Mouse (Mus musculus) telencephalon, adult 2 months (tissue): Measurements from ENCODE around the gene Hint2.

Experiments used
- DNase-seq: peaks from one replicate; pipeline ENCODE4 v3.0.0-alpha.2; 2011; ENCODE audit warnings: low read depth, low spot score

The Hint2 gene

DNA sequence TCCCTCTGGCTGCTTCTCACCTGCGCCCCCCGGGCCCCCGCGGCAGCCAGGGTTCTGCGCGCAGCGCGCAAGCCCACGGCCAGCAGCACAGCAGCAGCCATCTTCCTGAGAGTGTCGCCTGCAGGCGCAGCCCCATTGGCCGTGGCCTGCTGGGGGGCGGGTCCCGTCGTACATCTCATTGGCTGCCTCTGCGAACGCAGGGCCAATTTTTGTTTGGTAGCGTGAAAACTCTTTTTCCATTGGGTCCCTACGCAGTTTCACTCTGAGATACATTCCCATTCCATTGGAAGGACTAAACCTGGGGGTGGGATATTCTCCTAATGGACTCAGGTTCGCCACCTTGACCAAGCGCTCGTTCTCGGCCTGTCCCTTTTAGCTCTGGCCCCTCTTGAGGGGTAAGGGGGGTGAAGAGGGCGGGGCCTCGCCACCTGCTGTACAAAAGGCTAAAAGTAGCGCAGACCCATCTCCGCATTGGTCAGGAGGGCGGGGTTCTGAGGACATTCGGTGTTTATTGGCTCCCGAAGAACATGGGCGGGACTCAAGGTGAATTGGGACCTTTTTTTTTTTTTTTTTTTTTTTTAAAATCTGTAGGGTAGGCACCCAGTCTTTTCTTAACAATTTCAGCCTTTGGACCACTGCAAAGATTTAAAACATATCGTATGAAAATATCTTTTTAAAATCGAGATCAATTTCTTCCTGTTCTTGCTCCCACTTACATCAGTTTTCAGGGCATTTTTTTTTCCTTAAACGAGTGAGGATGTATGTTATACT is at the start of gene Hint2:
Gene Hint2 (minus strand): TSS at position 128 of the 771 bp plus-strand sequence.
- peak; percentile 99 for DNase-seq

DNA sequence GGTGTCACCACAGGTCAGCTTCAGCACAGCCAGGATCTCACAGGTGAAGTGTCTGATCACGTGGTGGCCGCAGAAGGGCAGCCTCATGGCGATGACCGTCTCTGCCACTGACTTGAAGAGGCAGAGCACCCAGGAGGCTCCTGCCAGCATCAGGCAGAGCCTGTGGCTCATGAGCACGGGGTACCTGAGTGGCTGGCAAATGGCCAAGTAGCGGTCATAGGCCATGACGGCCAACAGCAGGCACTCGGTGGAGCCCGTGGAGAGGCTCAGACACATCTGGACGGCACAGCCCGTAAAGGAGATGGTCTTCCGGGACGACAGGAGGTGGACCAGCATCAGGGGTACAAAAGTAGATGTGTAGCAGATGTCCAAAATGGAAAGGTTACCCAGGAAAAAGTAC is 49.7 kb upstream of the Hint2 start:
- no peak for DNase-seq

DNA sequence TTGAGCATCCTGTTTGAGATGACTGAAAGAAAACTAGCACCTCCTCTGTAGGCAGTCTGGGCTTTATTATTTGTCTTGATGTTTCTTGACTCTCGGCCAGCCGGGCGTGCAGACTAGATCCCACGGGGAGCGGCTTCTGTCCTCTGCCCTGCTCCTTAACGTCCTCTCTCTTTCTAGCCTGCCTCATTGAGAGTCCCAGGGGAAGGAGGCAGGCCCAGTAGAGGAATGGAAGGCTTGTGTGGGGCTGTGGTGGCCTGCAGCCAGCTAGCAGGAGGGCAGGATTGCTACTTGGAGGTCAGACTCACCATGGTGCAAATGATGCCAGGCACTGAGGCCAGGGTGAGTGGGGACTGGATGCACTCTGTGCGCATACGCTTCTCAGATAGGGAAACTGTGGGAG is 47.6 kb upstream of the Hint2 start:
- no peak for DNase-seq

DNA sequence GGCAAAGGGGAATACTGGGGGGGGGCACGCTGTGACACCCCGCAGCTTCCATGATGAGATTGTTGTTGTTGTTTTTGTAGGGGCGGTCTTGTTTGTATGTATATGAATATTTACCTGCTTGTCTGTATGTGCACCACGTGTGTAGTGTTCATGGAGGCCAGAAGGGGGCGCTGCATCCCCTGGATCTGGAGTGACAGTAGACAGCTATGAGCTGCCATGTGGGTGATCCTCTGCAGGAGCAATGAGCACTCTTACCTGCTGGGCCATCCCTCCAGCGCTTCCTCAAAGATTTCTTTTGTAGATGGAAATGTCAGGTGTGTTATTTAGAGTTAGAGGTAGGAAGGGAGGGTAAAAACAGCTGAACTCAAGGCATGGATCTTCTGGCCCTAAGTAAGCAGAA is 47.2 kb upstream of the Hint2 start:
- DNase-seq, result no peak

DNA sequence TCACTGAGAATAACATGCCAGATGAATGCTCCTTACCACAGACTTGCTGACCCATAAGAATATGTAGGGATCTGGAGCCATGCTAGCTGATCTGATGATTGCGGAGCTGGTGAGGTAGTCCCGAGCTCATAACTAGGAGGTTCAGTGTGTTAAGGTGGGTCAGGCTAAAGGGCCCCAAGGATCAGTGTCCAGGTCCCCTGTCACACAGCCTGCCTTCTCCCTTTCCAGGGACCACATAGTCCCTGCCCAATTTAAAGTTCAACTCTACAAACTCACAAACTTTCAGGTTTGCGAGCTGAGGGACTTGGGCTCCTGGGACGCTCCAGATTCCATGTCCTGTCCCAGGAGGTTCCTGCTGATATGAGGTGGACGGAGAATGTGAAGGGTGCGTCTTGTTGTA is 44.4 kb upstream of the Hint2 start, which contains the start of gene Olfr70:
Gene Olfr70 (minus strand): TSS at position 101 of the 400 bp plus-strand sequence.
- no peak for DNase-seq

DNA sequence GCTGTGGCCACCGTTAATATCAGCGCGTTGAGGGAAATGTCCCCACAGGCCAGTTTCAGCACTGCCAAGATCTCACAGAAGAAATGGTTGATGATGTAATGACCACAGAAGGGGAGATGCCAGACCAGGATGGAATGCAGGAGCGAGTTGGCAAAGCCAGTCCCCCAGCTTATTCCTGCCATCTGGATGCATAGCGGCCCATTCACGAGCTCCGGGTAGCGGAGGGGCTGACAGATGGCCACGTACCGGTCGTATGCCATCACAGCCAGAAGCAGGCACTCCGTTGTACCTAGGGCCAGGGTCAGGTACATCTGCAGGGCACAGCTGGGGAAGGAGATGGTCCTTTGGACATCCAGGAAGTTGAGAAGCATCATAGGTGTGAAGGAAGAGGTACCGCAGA is 40.3 kb upstream of the Hint2 start:
- DNase-seq, result no peak

DNA sequence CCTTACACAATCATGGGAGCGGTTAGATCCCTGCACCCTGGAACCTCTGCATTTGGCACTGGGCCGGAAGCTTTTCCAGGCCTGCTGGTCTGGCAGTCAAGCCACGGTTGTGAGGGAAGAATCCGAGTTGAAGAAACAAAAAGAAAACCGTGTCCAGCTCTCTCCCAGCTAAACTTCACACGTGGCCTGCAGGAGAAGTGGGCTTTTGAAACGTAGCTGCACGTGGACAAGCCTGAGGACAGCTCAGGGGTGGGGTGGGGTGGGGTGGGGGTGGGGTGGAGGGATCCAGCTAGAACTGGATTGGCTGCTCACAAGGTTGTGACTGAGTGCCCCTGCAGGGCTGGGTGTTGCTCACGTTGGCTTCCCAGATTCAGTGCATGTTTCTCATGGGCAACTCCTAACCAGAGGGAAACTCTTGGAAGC is 39.0 kb upstream of the Hint2 start:
- no peak for DNase-seq

DNA sequence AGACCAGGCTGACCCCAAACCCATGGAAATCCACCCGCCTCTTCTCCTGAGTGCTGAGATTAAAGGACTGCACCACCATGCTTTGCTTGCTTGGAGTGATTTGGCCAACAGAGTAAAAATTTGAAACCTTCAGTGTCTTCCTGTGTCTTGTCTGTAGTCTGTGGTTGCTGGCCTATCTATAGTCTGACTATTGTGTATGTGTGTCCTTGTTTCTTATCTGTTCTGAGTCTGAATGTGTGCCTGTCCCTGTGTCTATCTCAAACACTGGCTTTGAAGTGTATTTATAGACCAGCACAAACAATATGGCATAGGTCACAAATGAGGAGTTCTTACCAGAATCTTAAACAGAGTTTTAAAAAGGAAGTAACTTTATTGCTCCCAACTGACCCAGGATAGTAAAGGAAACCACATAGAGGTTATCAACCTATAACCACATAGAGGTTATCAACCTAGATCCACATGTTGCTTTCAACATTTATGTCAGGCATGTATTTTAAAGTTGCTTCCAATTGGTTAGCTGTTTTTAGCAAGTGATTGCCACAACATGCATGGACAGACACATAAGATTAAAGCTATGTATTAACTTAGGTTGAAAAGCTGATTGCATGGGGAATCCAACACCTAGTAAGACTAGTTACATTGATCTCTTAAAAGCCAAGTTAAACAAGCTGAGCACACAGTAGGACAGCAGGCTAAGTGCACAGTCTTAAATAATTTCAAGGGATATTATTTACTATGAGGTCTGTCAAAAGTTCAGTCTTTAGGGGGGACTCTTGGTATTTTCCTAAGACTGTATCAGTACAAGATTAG is 38.4 kb upstream of the Hint2 start:
- no peak for DNase-seq

DNA sequence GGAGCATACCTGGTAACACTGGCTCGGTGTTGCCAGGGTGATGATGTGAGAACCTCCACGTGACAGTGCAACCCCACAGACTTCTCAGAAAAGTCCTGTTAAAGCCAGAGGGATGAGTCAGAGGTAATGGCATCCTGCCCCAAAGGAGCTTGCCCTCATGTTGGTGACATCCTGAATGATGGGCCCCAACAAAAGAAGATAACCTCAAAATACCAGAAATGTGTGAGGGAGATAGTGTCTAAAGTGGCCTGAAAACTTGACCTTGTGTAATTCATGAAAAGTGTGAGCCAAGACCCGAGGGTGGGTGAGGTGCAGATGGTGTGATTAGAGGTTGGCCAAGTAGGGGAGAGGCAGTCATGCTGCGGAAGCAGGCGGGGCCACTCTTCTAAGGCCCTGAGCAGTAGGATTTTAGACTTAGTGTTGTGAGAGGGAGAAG is 37.6 kb upstream of the Hint2 start:
- DNase-seq, result no peak

DNA sequence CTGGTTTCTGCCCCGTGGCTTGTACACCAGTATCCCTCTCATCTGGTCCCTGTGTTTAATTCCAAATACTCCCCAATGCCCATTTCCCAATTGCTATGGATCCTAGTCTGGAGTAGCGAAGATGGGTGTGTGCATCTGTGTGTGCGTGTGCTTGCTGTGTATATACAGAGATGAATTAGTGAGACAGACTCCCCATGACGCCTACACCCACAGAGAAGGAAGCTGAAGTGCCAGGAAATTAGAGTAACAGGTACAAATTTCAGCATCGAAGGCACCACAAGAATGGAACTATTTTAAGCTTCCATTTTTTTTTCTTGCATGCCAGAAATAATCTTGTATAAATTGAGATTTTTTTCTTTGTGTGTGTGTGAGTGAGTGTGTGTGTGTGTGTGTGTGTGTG is 34.8 kb upstream of the Hint2 start:
- no peak for DNase-seq

DNA sequence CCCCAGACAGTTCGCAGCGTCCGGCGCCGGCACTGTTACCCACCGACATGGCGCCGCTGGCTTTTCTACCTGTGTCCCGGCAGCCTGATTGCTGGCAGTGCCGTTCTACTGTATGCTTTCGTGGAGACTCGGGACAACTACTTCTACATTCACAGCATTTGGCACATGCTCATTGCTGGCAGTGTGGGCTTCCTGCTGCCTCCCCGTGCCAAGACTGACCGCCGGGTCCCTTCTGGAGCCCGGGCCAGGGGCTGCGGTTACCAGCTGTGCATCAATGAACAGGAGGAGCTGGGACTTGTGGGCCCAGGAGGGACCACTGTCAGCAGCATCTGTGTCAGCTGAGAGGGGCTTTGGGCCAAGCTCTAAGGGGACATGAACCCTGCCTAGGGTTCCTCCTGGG is 33.8 kb upstream of the Hint2 start:
- DNase-seq, result no peak

DNA sequence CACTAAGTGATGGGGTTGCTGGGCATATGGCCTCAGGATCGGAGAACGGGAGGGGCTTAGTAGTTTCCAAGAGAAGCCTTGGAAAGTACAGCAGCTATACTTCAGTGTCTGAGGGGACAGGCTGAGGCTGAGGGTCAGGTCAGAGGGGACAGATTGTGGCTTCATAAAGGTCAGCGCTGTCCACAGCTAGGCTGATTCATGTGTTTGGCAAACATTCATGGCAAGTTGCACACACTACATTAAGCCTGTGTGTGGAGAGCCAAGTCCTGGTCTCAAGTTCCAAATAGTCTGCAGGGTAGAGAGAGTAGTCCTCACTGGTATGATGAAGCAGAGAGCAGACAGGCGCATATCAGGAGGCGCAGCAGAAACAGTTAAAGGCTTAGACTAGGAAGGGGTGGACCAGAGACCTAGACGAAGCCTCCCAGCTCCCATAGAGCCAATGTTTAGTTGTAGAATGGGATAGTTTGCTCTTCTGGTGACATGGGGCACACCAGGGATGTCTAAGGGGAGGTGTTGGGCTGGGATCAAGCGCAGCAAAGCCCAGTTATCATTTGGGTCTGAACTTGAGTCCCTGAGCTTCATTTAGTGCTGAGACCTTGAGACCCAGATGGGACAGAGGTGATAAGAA is 23.3 kb upstream of the Hint2 start:
- no peak for DNase-seq

DNA sequence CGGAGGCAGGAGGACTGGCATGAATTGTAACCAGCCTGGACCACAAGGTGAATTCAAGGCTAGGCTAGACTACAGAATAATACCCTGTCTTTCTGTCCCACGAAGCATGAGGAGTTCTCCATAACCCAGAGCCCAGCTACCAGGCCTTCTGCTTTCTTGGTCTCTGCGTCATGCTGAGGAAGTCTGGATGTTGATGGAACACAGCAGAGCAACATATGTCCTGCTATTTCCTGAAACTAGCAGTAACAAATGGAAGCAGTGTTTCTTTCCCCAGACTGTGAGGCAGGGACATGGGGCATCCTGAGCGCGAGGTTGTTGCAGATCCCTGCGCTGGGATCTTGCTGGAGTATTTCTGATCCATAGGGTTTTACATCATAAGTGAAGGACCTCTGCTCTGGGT is 22.3 kb upstream of the Hint2 start:
- no peak for DNase-seq

DNA sequence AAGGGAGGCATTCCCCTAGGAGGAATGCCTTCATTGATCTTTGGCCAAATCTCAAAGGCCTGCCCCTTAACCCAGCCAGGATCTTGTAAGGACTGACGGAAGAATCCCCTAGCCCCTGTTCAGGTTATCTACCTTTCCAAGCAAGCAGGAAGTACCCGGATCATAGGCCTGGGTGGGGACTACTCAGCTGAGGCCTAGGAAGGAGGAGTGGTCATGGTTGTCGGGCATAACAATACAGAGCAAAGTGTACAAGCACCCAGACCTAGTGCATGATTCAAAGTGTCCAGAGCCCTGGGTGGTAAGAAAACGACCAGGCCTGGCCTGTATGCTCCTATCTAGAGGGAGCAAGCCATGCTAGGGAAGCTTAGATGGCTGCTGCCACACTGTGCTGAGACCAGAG is 19.3 kb upstream of the Hint2 start:
- no peak for DNase-seq

DNA sequence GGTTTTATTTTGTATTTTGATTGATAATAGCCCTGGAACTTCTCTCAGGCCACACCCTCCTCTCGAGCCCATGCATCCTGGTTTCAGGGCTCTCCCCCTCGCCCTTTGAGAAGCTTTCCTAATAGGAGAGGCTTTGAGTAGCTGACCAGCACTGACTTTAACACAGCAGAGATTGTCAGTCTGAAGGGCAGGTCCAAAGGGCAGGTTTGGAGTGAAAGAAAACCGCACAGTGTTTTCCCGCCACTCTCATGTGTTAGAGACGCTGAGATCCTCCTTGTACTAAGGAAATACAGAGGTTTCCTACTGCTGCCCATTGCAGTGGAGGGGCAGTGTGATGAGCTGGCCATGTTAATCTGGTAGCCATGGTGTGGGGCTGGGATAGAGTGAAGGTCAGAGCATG is 18.7 kb upstream of the Hint2 start:
- DNase-seq, result no peak

DNA sequence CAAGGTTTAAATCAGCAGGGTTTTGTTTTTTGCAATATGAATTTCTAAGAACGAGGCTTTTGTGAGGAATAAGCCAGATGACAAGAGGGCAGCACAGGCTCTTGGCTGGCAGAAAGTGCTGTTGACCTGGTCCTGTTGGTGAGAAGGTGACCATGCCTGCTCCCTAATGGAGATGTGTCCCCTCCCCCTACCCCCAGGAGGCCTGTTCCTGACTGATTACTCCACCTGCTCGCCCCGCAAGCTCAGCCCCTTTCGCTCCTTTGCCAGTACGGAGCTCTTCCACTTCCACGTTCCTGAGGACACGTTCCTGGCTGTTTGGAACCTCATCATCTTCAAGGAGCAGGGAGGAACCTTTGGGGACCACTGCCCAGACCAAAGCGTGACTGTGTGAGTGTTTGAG is 17.4 kb upstream of the Hint2 start:
- no peak for DNase-seq

DNA sequence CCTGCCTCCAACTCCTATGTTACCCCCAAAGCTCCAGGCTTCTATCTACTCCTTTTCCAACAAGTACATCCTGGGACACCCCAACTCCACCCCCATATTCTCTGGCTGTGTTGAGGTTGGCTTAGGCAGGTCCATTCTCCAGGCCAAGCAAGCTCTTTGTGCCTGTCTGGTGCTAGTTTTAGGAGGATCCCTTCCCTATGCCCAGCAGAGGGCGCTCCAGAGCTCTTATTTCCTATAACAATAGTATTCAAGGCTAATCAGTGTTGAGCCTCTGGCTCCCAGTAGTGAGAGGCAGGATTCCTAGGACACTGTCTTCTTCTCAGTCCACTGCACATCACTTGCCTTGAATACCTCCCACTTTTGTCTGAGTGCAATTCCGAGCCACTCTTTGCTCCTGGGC is 15.8 kb upstream of the Hint2 start:
- DNase-seq, result peak; percentile 71

DNA sequence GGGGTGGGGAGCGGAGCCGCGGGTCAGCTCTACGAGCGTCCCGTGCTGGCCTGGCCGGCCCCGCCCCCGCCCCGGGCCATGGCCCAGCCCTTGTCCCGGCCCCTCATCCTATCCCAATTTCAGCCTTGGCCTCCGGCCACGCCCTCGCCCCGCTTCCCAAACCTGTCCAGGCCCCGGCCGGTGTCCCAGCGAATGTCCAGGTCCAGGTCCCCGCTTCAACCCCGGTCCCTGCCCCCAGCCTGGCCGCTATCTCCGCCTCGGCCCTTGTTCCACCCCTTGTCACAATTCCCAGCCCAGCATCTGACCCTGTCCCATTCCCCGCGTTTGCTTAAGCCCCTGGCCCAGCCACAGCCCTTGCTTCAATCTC is 13.1 kb upstream of the Hint2 start:
- no peak for DNase-seq

DNA sequence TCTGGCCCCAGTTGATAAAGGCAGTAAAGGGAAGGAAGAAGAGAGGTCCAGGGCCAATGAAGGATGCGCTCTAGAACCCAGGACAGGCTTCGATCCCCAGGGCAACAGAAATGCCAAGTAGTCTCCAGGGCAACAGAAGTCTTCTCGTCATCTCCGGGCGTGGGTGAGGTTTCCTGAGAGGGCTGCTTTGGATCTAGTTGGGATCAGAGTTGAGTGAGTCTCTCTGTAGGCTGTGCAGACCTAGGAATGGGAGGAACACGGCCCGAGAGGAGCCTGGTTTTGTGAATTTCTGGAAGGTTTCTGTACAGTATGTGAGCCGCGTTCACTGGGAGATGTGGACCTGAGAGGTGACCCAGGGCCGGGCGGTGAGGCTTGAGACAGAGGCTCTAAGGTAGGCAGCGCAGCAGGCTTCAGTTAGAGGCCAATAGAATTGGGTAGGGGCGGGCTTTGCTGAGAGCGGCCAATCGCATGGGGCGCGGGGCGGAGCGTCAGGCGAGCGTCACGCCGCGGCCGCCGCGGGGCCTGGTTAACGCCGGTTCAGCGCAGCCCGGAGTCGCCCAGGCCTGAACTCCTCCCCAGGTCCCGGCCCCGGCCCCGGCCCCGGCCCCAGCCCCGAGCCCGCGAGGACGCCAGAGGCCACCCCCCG is 12.6 kb upstream of the Hint2 start, which contains the start of the genes Tmem8b and Fam221b:
Gene Tmem8b (plus strand): TSS at position 190 of the 646 bp plus-strand sequence.
Gene Fam221b (minus strand): TSS at position 364 of the 646 bp plus-strand sequence.
- peak; percentile 77 for DNase-seq

DNA sequence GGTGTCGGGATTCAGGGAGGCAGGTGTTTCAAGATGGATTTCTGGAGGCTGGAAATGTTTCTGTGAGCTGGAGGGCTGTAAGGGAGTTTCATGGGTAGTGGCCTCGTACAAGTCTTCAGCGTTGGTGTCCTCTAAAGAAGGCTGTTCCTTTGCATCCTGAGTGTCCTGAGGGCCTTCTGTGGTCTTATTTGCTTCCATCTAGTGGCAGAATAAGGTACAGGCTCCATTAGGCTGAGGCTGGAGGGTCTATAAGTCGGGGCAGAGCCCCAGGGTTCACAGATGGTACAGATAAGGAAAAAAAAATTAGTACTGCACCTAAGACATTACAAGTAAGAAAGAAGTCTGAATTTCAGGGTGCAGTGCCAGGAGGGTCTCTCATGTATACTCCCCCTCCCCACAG is 10.1 kb upstream of the Hint2 start:
- DNase-seq, result no peak

DNA sequence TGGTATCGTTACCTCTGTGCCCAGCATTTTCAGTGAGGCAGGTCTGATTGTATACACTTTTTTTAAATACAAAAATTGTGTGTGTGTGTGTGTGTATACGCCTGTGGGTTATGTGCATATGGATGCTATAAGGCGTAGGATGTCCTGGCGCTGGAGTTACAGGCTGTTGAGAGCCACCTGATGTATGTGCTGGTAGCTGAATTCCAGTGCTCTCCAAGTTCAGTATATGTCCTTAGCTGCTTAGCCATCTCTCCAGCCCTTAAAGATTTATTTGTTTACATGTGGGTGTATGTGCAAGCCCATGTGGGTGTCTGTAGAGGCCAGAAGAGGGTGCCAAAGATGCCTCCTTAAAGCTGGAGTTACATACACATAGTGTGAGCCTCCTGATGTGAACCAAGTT is 880 bp upstream of the Hint2 start:
- no peak for DNase-seq
